Mouse (Mus musculus) layer of hippocampus, adult 9-10 months (tissue): ENCODE data around the gene Gm21974.
A peak's percentile ranks its signal among the peaks of the same experiment; 100 is the strongest.
"Not testable (repeated sequence)": the region's sequence is repeated elsewhere in the genome, so short reads cannot be mapped to it uniquely, and the experiment has no call there.

Source experiments
- DNase-seq: peaks from one replicate; pipeline ENCODE4 v3.0.0; 2022; ENCODE audit warnings: low spot score

Gm21974 gene

DNA sequence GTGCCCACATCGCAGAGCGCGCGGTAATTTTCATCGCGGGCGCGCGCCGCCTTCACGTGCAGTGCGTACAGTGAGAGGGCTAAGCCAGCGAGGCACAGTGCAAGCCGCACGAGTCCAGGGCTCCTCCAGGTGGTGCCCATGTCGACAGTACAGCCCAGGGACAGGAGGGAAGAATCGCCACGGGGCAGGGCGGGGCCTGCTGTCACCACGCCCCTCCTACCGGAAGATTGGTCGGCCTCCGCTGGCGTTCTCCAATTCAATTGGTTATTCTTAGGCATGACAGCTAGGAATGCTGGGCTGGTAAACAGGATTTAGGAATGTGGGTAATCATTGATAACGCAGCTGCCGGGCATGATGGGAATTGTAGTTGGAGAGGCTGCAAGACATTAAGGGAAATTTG is at the start of gene Gm21974, which contains the start of gene Vkorc1:
Gene Gm21974, minus strand, starts transcription at position 13 of the 400 bp plus-strand sequence.
Gene Vkorc1, minus strand, starts transcription at position 176 of the 400 bp plus-strand sequence.
- DNase-seq: peak; percentile 93

- DNase-seq: no peak
Observed at GRCm38 (mm10) chr7:127944614-127945013, 49.4 kb upstream of the Gm21974 start.

DNA sequence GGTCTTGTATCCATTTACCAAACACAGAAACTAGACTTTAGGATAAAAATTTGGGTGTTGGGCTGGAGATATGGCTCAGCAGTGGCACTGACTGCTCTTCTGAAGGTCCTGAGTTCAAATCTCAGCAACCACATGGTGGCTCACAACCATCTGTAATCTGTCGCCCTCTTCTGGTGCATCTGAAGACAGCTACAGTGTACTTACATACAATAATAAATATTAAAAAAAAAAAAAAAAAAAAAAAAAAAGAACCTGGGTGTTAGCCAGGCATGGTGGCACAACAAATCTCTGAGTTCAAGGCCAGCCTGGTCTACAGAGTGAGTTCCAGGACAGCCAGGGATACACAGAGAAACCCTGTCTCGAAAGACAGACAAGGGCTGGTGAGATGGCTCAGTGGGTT is 46.8 kb upstream of the Gm21974 start:
- not testable (repeated sequence) for DNase-seq

DNA sequence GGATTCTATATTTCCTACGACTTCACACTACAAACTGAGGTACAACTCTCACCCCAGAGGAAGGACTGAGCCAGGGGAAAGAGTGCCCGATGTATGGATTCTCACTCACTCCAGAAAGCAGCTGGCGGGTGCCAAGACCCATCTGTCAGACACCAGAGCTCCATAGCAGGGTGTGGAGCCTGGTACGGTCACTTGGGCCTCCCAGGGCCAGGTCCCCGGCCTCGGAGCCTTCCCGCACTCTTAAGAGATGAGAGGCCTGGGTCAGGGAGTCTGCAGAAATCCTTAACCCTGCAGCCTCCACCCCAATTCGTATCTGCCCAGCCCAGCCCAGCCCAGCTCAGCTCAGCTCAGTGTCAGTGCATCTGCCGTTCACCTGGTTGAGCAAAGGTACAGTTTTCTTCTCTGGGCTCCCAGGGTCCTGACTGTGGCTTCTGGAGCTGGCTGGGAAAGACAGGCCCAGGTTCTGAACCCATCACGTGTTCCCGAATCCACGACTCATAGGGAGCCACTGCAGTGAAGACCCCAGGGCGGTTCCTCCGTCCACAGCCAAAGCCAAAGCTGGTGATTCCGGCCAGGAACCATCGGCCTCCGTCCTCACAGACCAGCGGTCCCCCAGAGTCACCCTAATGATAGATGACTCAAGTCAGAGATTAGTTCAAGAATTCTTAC is 41.1 kb upstream of the Gm21974 start:
- no peak for DNase-seq

DNA sequence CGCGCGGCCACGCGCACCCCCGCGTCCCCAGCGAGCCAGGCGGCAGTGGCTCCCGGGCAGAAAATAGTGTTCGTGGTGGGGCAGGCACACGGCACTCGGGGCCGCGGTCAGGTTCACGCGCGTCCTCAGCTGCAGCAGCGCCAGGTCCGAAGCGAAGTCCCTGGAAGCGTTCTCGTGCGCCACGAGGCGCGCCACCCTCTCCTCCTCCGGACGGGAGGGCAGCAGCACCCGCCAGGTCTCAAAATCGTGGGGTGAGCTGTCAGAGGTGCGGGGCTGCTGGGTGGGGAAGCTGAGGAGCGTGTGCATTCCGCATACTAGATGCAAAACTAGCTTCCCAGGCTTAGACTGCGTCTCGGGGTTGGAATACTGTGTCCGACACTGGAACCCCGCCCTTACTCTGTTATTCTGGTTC is 40.5 kb upstream of the Gm21974 start:
- no peak for DNase-seq

DNA sequence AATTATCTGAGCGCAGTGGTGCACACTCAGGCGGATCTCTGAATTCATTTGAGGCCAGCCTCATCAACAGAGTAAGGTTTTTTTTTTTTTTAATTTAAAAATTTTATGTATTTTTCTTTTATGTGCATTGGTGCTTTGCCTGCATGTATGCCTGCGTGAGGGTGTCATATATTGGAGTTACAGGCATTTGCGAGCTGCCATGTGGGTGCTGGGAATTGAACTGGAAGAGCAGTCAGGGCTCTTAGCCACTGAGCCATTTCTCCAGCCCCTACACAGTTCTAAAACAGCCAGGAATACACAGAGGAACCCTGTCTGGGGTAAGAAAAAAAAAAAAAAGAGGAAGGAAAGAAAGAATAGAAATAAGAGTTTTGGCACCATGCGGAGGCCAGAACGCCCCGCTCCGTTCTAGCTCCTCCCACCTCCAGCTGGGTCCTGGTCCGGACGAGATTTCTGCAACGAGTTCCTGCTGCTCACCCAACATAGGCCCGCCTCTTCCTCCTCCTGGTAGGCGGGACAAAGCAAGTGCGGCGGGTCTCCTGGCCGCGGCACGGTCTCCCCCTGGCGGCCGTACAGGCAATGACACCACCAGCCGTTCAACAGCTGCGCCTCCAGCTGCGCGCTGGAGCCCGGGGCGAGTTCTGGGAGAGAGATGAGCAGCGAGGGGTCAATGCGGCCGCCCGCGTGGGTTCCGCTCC is 39.9 kb upstream of the Gm21974 start:
- peak; percentile 85 for DNase-seq

DNA sequence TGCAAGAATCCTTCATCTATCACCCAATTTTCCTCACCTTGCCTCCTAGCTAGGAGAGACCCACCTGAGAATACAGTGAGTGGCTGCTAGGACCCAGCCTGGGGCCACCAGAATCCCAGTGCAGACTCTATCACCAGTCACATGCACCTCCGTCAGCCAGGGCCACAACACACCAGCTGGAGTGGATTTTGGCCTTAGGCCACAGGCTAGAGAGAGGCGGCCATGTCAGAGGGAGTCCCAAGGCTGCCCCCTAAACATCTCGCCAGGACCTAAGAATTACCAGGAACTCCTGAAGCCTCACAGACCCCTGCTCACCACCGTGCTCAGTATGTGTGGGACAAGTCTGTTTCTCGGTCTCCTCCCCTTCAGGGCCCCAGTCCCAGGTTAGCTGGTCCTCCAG is 38.8 kb upstream of the Gm21974 start:
- no peak for DNase-seq

DNA sequence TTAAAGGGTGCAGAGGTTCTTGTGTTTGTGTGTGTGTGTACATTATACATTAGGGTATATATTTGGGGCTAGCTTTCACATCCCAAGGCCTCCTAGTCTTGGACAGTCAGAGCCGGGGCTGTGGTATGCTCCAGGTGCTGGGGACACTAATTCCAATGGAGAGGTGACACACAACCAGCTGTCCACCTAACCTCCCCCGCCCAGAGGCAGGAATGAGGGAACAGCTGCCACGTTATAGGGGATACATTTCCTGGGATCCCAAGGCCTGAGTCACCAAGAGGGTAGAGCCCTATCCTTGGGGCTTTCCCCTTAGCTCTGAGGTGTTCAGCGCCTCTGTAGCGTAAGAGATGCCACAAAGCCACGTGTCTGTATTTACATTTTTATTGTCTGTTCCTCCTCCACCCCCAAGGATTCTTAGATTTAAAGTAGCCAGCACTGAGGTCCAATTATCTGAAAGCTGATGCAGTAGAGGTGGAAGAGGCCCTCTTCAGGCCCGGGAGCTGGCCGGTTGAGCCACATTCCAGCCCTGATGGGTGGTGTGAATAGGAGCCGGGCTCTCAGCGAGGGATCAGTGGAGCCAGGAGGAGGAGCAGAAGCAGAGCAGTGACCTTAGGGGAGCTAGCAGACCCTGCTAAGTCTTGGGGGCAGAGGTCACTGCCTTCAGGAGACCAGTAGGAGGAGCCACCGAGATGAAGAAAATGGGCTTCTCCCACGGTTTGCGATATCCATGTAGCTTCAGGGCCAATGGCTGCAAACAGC is 37.2 kb upstream of the Gm21974 start:
- no peak for DNase-seq

GRCm38 (mm10) chr7:127931351-127932135 is 36.3 kb upstream of the Gm21974 start:
- DNase-seq: no peak

GRCm38 (mm10) chr7:127930636-127931035 is 35.4 kb upstream of the Gm21974 start:
- no peak for DNase-seq

DNA sequence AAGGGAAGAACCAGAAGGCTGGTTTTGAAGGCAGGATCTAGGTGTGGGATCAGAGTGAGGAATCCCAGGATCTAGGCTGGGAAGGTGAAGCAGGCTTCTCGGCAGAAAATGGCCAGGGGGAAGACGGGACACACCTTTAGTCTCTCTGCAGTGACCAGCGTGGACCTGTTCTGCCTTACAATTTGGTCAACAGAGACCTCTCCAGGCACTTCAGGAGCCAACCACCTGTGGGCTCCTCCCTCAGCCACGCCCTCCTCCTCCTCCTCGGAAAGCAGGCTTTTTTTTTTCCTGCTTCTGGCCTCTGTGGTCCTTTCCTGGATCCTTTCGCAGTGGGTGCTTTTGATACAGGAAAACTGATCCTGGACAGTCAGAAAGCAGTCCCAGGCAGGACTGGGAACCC is 34.7 kb upstream of the Gm21974 start, which contains the start of gene Prss8:
Gene Prss8, minus strand, starts transcription at position 182 of the 400 bp plus-strand sequence.
- DNase-seq: no peak

DNA sequence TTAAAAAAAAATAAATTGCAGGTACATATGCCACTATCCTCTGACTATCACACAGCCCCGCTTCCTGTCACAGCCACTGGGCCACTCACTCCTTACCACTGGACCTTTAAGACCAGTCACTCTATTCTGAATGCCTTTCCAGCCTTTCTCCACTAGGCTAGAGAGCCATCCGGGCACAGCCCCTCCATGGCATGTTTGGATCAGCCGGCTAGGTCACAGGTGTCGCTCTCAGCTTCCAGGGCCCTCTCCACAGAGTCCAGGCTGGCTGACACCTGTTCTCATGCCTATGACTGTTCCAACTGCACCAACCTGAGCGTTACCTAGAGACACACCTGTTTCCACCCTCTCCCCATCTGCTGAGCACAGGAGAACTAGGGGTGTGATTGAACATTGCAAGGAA is 33.3 kb upstream of the Gm21974 start:
- DNase-seq: no peak

- DNase-seq: no peak
Observed at GRCm38 (mm10) chr7:127927726-127928125, 32.5 kb upstream of the Gm21974 start.

DNA sequence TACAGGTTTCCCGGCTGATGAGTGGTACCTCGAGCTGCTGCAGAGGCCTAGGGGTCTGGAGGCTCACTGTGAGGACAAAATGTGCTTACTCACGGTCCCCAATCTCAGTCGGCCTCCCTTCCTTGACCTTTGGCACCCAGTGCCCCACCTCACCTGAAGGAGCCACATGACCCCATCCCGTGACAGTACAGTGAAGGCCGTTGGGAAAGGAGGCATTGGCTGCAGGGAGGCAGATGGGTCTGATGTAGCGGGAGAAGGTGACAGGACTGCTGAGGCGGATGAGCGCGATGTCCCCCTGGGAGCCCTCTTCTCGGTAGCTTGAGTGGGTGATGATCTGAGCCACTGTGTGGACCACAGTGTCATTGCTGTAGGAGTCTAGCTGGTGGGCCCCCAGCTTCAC is 31.6 kb upstream of the Gm21974 start:
- DNase-seq: no peak

- DNase-seq: no peak
Observed at GRCm38 (mm10) chr7:127926066-127926465, 30.8 kb upstream of the Gm21974 start.

DNA sequence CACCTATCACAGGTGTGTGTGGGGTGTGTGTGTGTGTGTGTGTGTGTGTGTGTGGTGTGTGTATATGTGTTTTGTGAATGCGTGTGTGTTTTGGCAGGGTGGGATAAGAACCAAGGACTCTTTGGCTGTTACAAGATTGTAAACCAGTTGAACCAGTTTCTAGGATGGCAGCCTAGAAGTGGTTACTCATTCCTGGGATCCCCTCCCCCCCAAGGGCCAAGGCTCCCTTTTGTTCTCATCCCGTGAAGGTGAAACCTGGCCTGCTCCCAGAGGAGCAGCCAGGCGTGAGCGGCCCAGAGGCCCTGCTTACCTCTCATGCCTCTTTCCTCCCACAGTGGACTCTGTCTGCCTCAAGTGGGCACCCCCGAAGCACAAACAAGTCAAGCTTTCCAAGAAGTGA is 30.0 kb upstream of the Gm21974 start:
- DNase-seq: no peak

GRCm38 (mm10) chr7:127923714-127924113 is 28.5 kb upstream of the Gm21974 start:
- DNase-seq: no peak

GRCm38 (mm10) chr7:127922451-127923275 is 27.4 kb upstream of the Gm21974 start:
- DNase-seq: no peak

DNA sequence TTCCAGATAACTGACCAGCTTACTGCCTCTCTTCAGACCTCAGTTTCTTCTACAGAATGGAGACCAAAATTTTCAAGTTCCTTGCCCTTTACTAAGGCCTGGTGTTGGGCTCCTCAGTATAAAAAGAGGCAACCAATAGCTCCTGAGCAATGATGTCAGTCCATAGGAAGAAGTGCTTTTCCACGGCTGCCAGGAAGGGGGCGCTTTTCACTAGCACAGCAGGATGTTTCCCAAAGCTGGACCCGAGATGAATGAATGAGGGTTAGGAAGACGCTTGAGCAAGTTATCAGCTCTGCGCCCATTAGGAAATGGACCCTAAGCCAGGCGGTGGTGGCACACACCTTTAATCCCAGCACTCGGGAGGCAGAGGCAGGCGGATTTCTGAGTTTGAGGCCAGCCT is 26.3 kb upstream of the Gm21974 start:
- no peak for DNase-seq

DNA sequence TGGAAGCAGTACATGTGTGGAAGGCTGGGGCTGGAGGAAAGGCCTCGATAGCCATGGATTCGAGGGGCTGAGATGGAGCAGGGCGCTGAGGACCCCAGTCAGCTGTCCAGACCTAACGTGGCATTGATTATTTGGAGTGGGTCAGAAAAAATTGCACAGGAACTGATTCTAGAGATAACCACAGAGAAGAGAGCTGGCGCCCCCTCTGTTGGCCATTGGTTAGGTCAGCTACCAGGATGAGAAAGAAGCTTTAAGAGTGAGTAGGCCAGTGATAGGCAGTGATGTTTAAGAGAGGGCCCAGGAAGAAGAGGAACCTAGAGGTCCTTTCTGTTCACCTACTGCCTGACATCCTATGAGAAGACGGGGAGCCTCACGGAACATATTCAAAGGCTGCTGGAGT is 24.0 kb upstream of the Gm21974 start:
- no peak for DNase-seq

DNA sequence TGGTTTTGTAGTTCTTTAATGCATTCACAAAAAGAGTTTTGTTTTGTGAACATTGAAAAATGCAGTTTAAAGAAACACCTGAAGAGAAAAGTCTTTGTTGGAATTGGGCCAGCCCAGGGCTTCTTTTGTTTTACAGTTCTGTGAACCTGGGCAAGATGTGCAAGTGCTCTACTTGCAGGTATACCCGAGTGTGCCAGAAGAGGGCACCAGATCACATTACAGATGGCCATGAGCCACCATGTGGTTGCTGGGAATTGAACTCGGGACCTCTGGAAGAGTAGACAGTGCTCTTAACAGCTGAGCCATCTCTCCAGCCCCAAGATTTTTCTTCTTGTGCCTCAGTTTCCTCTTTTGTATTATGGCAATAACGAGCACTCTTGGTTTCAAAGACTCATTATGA is 22.9 kb upstream of the Gm21974 start:
- DNase-seq: no peak
